Mouse (Mus musculus): ENCODE results near the gene Ncam2.

The Ncam2 gene

DNA sequence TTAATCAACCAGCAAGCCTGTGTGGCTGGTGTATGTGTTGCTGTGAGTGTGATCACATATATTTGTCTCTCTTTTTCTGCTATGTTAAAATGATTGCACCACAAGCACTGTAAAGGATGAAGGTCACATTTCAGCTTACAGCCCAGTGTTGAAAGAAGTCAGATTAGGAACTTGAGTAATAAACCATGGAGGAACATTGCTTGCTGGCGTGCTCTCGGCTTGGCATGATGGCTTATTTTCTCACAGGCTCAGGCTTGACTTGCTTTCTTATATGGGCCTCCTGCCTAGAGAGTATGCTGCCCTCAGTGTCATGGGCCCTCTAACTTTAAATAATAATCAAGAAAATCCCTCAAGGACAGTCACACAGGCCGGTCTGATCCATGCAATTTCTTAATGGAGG lies 449.8 kb downstream of the Ncam2 start:
- CTCF ChIA-PET: no interaction called here

DNA sequence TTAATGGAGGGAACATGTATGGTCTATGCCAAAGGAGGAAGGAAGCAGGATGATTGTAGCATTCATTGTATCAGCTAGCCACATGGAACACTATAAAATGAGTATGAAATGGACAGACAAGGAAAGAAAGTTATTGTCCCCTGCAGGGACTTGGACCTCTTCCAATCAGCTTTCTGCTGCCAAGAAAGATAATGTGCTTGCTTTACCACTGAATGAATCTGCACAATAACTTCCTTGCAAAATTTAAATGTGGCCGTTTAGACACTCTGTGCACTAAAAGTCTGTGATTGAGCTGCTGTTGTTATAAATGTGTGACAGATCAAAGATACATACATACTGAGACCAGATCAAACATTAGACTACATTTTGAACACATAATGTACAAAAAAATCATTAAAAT lies 451.1 kb downstream of the Ncam2 start:
- CTCF ChIA-PET: no interaction called here

DNA sequence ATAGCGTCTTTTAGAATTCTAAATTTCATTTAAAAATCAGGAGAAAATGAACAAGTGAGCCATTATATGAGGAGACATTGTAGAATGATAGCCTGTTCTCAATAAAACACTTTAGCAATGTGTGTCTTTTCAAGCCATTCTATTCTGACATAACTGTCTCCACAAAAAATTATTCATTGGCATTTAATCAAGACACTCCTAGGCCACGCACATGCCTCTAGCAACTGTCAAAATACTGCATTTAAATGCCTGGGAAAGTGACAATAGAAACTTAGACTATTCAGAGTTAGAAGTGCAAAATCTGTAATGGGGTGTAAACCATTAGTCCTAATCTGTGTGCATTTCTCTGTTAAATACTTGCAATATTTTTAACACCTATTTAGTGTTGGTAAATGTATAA lies 456.1 kb downstream of the Ncam2 start:
- CTCF ChIA-PET: no interaction called here

DNA sequence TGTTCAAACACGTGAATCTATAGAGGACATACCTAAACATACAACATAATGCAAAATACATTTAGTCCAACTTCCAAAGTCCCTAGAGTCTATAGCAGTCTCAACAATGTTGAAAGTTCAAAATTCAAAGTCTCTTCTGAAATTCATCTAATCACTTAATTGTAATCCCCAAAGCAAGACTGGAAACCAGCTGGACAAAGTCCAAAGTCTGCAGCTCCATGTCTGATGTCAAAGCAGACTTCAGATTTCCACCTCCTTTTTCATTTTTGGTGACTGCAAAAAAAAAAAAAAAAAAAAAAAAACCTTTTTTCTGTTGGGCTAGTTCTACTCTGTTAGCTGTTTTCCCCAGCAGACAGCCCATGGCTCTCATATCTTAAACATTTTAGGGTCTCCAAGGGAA lies 473.4 kb downstream of the Ncam2 start:
- CTCF ChIA-PET: no interaction called here

DNA sequence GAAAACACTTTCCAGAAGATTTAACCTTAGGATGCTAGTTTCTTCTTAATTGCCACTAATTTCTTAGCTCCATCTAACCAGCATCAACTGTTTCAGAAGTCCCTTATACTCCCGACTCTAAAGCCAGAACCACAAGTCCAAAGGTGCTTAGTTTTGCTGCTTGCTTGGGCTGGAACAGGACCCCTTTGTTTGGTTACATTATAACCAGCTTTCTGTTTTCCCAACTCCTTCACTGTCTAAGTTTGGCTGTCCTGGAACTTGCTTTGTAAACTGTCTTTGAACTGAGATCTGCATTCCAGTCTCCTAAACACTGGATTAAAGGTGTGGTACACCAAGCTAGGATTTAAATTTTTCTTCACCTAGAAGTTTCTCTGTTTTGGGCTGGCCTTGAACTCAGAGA lies 475.0 kb downstream of the Ncam2 start:
- CTCF ChIA-PET: no interaction called here
